Mouse (Mus musculus) limb, embryonic 13.5 days (tissue): ENCODE measurements around the gene Yars. TPM values are rescaled to one million over a fixed set of nuclear protein-coding genes. Genes with fewer than 3 reads are reported as not detected.

Experiments
- ATAC-seq: fragments of 200-750 bp; cut with Nextera tagmentation; 2 replicates; pipeline ENCODE4 v1.8.0; 2017; ENCODE audit warnings: low read depth, moderate number of reproducible peaks, moderate TSS enrichment; ENCODE audit not compliant: low FRiP score
- H3K27ac ChIP-seq: fragments of 300-500 bp; sonication (generic); 2 replicates; pipeline ENCODE4 v1.5.1; 2015; ENCODE audit warnings: inconsistent platforms, mild to moderate bottlenecking, moderate library complexity
- H3K27me3 ChIP-seq: fragments of 300-500 bp; sonication (generic); 2 replicates; pipeline ENCODE4 v1.6.1; 2015; ENCODE audit warnings: mild to moderate bottlenecking, inconsistent platforms
- H3K36me3 ChIP-seq: fragments of 300-500 bp; sonication (generic); 2 replicates; pipeline ENCODE4 v1.6.1; 2015; ENCODE audit warnings: inconsistent platforms, mild to moderate bottlenecking, moderate library complexity
- H3K4me1 ChIP-seq: fragments of 300-500 bp; sonication (generic); 2 replicates; pipeline ENCODE4 v1.6.1; 2015; ENCODE audit warnings: inconsistent platforms
- H3K4me2 ChIP-seq: fragments of 300-500 bp; sonication (generic); replicated peaks from 2 replicates; pipeline ENCODE4 v1.6.1; 2015; ENCODE audit warnings: inconsistent platforms, mild to moderate bottlenecking, moderate library complexity
- H3K4me3 ChIP-seq: fragments of 300-500 bp; sonication (generic); 2 replicates; pipeline ENCODE4 v1.5.1; 2015; ENCODE audit warnings: moderate library complexity, mild to moderate bottlenecking, inconsistent platforms
- H3K9ac ChIP-seq: fragments of 300-500 bp; sonication (generic); 2 replicates; pipeline ENCODE4 v1.6.1; 2015; ENCODE audit warnings: mild to moderate bottlenecking, inconsistent platforms
- H3K9me3 ChIP-seq: fragments of 300-500 bp; sonication (generic); 2 replicates; pipeline ENCODE4 v1.6.1; 2016; ENCODE audit warnings: inconsistent platforms
- WGBS: fragments of 180-500 bp; shearing (Covaris S2); methylation state at CpG from one replicate; pipeline ENCODE4 v1.1.7; 2015; 5-methylcytosine and 5-hydroxymethylcytosine counted together
- polyA plus RNA-seq: library from polyadenylated mRNA; unstranded; fragments of >200 nt; fragmentation: Nextera tagmentation; extraction: Ambion mirVana; gene quantifications from 2 replicates; pipeline ENCODE4 v1.2.1, GENCODE M21; 2015

Gene Yars
- polyA plus RNA-seq, 1 experiment from 2014 or later: 80.4 TPM

DNA sequence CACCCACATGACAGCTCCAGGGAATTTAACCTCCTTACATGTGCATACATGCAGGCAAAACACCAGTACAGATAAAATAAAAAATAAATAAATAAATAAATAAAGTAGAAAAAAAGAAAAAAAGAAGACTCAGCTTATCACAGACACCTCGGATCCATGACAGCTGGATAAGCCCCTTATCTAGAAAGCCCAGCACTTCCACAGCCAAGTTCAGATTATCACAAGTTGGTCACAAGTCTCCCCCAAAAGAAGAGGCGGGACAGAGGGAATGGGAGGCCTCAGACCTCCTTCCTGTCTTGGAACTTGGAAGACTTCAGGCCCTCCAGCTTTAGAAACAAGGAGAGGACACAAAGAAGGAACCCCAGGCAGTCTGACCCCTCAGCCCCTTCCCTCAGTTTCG, 45.6 kb downstream of the Yars start:
- Histone ChIP-seq H3K27me3 (no peaks in the 10 kb centered on the region), H3K36me3 (peaks cover 7% of the 10 kb centered on the region; the same call in 1 of the 2 replicates), H3K9me3 (no peaks in the 10 kb centered on the region), H3K4me1 (peaks cover 51% of the 10 kb centered on the region), H3K9ac (no peak overlapping the region), H3K4me2 (no peak overlapping the region), H3K27ac (no peak overlapping the region), H3K4me3 (no peak overlapping the region)
- no peak for ATAC-seq
- 77% methylated on average over 3 of the region's 3 CpGs for WGBS

DNA sequence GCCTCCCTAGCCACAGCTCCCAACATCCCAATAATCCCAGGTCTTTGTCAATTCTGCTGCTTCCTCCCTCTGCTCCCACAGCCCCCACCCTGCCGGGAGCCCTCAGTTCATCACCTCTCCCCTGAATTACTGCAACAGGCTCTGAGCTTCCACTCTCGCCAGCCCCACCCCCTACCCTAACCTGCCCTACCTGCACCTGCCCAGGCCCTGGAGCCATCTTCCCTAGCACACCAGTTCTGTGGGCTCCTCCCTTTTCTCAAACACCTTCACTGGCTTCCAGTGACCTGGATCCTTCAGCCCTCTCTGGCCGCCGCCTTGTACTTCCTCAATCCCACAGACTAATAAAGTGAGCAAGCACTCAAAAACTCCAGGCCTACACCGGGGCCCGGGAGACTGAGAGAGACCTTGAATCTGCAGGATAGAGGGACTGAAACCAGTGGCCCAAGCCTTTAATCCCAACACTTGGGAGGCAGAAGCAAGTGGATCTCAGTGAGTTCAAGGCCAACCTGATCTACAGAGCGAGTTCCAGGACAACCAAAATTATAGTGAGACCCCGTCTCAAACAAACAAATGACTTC, 46.8 kb downstream of the Yars start:
- Histone ChIP-seq H3K4me3 (no peak overlapping the region), H3K9me3 (no peaks in the 10 kb centered on the region), H3K27ac (no peak overlapping the region), H3K4me2 (0 out of 2 replicates have a peak overlapping the region, but pooled peaks have one; percentile 9), H3K4me1 (peaks cover 52% of the 10 kb centered on the region), H3K27me3 (no peaks in the 10 kb centered on the region), H3K9ac (no peak overlapping the region), H3K36me3 (0 out of 2 replicates have a peak, but pooled peaks cover 3% of the 10 kb centered on the region)
- WGBS: 79% methylated on average over 8 of the region's 8 CpGs
- ATAC-seq: no peak

DNA sequence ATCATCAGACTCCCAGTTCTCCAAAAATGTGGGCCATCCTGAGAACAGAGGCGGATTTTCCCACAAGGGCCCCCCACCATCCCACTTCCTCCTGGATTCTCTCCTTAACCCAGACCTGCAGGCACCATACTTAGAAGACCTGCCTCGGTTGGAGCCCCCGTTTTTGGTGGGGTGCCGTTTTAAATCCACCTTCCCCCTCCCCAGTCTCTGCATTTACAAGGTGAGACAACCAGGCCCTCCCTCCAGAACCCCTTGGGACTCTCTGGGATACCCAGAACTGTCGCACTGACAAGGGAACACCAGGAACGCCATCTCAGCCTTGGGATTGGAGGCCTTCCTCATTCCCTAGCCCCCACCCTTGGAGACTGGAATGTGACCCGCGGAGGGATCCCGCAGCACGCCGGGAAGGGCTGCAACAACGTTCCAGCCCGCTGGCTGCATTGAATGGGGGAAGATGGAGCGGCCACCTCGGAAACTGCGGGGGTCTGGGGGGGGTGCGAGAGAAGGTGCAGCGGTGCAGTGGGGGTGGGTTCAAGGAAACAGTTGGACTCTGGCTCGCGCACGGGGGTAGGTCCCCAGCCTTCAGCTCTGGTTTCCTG, 48.4 kb downstream of the Yars start:
- WGBS: 7% methylated on average over 21 of the region's 21 CpGs
- no peak for ATAC-seq
- peak overlapping the region; percentile 78 for H3K4me3 ChIP-seq
- no peaks in the 10 kb centered on the region for H3K9me3 ChIP-seq
- no peak overlapping the region for H3K27ac ChIP-seq
- H3K36me3 ChIP-seq: no peaks in the 10 kb centered on the region
- H3K27me3 ChIP-seq: no peaks in the 10 kb centered on the region
- H3K4me2 ChIP-seq: peak overlapping the region; percentile 94
- peak overlapping the region; percentile 79 for H3K9ac ChIP-seq
- H3K4me1 ChIP-seq: peaks cover 60% of the 10 kb centered on the region

DNA sequence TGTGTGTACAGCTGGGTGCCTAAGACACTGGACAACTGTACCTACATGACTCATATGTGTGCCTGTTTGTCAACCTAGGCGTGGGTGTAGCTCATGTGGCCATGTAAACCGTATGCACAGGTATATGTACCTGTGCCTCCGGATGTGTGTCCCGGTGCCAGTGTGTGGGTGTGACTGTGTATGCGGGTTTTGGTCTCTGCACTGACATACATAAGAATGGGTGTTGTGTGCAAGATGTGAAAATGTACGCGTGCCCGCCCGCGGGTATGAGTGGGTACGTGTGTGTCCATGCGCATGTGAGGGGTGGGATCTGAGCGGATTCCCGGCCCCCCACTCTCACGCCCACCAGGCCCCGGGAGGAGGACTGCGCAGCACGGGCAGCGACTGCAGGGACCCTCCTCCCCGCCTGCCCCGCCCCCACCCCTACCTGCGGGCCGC, 49.0 kb downstream of the Yars start:
- Histone ChIP-seq H3K9ac (peak overlapping the region; percentile 79), H3K27ac (no peak overlapping the region), H3K4me3 (peak overlapping the region; percentile 78), H3K27me3 (no peaks in the 10 kb centered on the region), H3K9me3 (no peaks in the 10 kb centered on the region), H3K4me1 (peaks cover 62% of the 10 kb centered on the region), H3K36me3 (no peaks in the 10 kb centered on the region), H3K4me2 (peak overlapping the region; percentile 94)
- ATAC-seq: peak; percentile 48
- under 1% methylated on average over 23 of the region's 23 CpGs for WGBS

DNA sequence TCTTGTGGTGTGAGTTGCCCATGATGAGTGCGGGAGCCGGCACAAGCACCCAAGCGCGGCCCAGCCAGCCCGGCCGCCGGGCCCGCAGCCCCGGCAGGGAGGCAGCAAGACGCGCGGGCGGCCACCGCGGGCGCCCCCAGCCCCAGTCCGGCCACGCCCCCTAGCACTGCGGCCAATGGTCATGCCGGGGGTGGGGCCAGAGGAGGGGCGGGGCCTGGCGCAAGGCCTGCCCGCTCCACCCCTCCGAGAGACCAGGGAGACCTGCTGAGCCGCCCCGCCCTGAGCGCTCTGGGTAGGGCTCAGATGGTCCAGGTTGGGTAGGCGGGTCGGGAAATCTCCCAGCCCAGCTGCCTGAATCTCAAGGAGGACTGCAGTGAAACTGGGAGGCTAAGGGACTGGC, 49.5 kb downstream of the Yars start:
- WGBS: under 1% methylated on average over 20 of the region's 29 CpGs
- H3K27ac ChIP-seq: no peak overlapping the region
- H3K4me2 ChIP-seq: peak overlapping the region; percentile 94
- ATAC-seq: peak; percentile 84
- H3K4me3 ChIP-seq: peak overlapping the region; percentile 78
- H3K9me3 ChIP-seq: no peaks in the 10 kb centered on the region
- H3K9ac ChIP-seq: peak overlapping the region; percentile 79
- H3K27me3 ChIP-seq: no peaks in the 10 kb centered on the region
- H3K36me3 ChIP-seq: no peaks in the 10 kb centered on the region
- H3K4me1 ChIP-seq: peaks cover 62% of the 10 kb centered on the region

DNA sequence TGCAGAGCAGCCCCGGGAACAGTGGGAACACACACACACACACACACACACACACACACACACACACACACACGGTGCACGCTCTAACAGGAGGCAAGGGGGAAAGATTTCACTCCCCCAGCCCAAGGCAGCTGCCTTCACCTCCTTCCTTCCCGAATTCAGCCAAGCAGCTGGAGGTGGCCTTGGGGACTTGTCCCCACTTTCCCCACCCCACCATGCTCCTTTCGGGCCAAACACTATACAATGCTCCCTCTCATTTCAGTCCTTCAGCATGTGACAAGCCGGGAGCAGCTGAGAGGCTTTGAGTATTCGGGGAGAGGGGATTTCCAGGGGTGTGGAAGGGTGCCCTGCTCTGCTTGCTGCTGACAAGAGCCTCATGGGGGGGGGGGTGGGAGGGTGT, 52.3 kb downstream of the Yars start:
- Histone ChIP-seq H3K36me3 (no peaks in the 10 kb centered on the region), H3K27me3 (peaks cover 28% of the 10 kb centered on the region), H3K9ac (peak overlapping the region; percentile 43; the same call in 1 of the 2 replicates), H3K4me2 (no peak overlapping the region), H3K9me3 (no peaks in the 10 kb centered on the region), H3K27ac (peak overlapping the region; percentile 81), H3K4me1 (peaks cover 46% of the 10 kb centered on the region), H3K4me3 (no peak overlapping the region)
- 29% methylated on average over 5 of the region's 7 CpGs for WGBS
- peak; percentile 24; the same call in 1 of the 2 replicates for ATAC-seq

DNA sequence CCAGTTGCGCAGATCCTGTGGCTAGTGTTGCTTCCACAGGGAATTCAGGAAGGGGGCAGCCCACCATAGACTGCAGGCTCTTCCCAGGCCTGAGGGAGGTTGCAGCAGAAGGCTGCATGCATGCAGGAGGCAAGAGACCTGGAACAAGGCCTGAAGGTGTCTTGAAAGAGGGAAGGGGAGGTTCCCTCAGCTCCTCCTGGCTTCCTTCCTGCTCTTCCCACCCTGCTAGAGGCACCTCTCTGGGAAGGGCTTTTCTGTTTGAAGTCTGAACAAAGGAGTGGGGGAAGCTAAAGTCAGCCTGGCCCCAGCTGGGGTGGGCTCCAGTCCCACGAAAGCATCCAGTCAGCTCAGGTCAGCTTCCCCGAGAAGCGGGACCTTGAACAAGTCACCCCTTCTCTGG, 52.8 kb downstream of the Yars start:
- WGBS: 38% methylated on average over 4 of the region's 4 CpGs
- peaks cover 42% of the 10 kb centered on the region for H3K4me1 ChIP-seq
- H3K9ac ChIP-seq: peak overlapping the region; percentile 43; the same call in 1 of the 2 replicates
- peak overlapping the region; percentile 81 for H3K27ac ChIP-seq
- no peaks in the 10 kb centered on the region for H3K36me3 ChIP-seq
- peak overlapping the region; percentile 34 for H3K4me2 ChIP-seq
- no peaks in the 10 kb centered on the region for H3K9me3 ChIP-seq
- H3K27me3 ChIP-seq: peaks cover 32% of the 10 kb centered on the region
- H3K4me3 ChIP-seq: no peak overlapping the region
- ATAC-seq: no peak

DNA sequence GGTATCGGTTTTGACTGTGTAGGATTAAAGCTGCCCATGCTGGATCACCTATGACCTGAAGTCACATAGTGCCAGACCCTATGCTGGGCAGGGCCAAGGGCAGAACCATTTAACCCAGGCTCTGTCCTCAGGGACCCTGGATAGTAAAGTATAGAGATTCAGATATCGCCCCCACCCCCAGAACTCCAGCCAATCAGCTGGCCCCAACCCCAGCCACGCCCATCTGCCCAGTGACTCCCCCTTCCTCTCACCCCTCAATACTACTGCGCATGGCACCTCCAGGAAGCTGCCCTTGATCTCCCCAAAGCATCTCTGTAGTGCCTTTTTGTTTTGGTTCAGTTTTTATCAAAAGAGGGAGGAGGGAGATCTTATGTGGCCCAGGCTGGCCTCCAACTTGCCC, 53.2 kb downstream of the Yars start:
- Histone ChIP-seq H3K4me1 (peaks cover 40% of the 10 kb centered on the region), H3K4me3 (no peak overlapping the region), H3K9ac (no peak overlapping the region), H3K4me2 (peak overlapping the region; percentile 34), H3K27me3 (peaks cover 36% of the 10 kb centered on the region), H3K27ac (peak overlapping the region; percentile 81), H3K9me3 (no peaks in the 10 kb centered on the region), H3K36me3 (no peaks in the 10 kb centered on the region)
- 28% methylated on average over 4 of the region's 4 CpGs for WGBS
- ATAC-seq: no peak

DNA sequence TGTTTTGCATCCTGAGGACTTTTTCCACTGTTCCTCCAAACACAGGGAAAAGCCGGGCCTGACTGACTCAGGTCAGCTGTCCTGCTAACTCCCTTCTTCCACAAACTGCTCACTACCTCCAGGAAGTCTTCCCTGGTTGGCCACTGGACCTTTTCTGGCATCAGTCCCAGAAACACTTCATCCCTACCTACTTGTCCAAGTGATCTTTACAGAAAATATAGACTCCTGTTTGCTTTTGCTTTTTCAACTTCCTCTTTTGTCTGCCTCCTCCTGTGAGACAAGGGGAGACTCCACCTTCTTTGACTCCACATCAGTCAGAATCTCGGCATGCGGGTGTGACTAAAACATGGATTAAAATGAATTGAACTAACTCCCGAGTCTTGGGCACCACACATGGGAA, 55.2 kb downstream of the Yars start:
- Histone ChIP-seq H3K27ac (no peak overlapping the region), H3K4me1 (peaks cover 37% of the 10 kb centered on the region), H3K9me3 (no peaks in the 10 kb centered on the region), H3K27me3 (peaks cover 55% of the 10 kb centered on the region), H3K4me3 (no peak overlapping the region), H3K36me3 (no peaks in the 10 kb centered on the region), H3K4me2 (no peak overlapping the region), H3K9ac (no peak overlapping the region)
- WGBS: 65% methylated on average over 4 of the region's 4 CpGs
- no peak for ATAC-seq

DNA sequence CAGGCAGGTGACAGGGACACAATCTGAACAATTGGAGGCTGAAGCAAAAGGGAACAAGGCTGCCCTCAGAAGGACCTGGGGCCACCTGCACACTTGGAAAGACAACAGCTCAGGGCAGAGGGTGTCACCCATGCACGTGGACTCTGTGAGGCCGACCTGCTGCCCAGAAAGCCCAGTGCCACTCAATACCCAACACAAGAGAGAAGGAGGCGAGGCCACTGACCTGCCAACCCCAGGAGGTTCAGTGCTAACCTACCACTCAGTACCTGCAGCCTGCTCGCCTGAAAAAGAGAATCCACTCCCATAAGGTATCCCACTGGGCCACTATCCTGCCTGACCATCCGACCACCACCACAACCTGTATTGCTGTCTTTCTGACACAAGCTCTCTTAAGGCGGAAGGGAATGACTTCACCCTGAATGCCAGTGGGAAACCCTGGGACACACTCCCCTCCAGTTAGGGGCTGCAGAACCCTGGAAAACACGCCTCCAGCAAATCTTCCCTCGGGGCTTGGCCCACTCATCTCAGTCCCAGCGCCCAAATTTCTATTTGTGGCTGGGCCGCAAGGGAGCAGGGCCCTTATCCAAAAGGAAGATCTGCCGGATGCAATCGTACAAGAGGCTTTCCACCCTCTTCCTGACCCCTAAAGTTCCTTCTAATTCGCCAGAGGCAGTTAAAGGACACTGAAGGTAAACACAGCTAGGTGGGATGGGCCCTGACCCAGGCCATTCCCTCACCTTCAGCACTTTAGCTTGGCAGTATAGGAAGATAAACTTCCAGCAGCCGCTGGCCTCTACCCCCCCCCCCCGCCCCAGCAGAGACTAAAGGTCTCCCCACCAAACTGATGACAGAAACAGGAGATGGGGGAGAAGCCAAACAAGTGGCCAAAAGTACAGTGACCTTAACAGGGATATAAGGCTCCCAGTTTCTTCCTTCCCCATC, 57.1 kb downstream of the Yars start:
- no peak overlapping the region for H3K9ac ChIP-seq
- peak overlapping the region; percentile 98 for H3K4me2 ChIP-seq
- H3K4me3 ChIP-seq: no peak overlapping the region
- no peak overlapping the region for H3K27ac ChIP-seq
- H3K36me3 ChIP-seq: no peaks in the 10 kb centered on the region
- H3K27me3 ChIP-seq: peaks cover 71% of the 10 kb centered on the region
- H3K4me1 ChIP-seq: peaks cover 41% of the 10 kb centered on the region
- no peak for ATAC-seq
- WGBS: 38% methylated on average over 15 of the region's 15 CpGs
- no peaks in the 10 kb centered on the region for H3K9me3 ChIP-seq

DNA sequence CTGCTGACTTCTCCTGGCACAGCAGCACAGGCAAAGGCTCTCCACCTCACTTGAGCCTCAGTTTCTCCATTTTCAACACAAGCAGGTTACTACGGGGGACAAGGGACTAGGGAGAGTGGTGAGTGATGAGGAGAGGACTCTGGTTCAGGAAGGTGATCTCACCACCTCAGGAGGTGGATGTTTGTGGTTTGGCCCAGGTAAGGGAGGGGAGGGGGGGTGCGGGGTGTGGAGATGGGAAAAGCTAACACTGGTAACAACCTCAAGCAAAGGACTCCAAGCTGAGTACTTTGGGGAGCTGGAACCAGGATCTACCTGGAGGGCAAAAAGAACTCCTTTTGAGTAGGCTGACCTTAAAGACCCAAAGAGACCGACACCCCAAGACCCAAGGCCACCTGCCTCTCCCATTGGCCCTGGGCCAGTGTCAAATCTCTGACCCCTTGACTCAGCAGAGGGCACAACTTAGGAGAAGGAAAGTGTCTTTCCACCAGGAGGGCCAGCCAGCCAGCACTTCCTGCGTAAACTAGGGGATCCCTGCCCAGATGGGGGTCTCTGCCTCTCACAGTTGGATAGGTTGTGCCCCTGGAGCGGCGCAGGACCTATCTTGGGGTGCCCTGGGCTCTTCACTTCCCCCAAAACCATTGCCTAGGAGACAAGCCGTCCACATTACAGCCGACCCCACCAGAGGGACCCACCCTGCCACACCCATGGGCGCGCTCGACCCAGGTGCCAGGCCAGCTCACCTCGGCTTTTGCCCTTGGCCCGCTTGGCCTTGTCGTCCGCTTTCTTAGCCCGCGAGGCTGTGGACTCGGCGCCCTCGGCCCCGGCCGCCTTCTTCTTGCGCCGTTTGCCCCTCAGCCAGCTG, 58.1 kb downstream of the Yars start:
- peak overlapping the region; percentile 81 for H3K9ac ChIP-seq
- no peaks in the 10 kb centered on the region for H3K9me3 ChIP-seq
- peaks cover 34% of the 10 kb centered on the region for H3K4me1 ChIP-seq
- no peak for ATAC-seq
- no peak overlapping the region for H3K27ac ChIP-seq
- 10% methylated on average over 24 of the region's 24 CpGs for WGBS
- peak overlapping the region; percentile 67 for H3K4me3 ChIP-seq
- peaks cover 71% of the 10 kb centered on the region for H3K27me3 ChIP-seq
- no peaks in the 10 kb centered on the region for H3K36me3 ChIP-seq
- peak overlapping the region; percentile 98 for H3K4me2 ChIP-seq
